Mouse (Mus musculus) neural tube, embryonic 10.5 days (tissue): ENCODE data around the gene Vmn2r48.
"Not testable (repeated sequence)": the region's sequence is repeated elsewhere in the genome, so short reads cannot be mapped to it uniquely, and the experiment has no call there.

ENCODE experiments used
- DNase-seq: peaks from one replicate; pipeline ENCODE4 v3.0.0-alpha.2; 2017; ENCODE audit warnings: low spot score; ENCODE audit errors: extremely low spot score

Vmn2r48 gene

GRCm38 (mm10) chr7:9953485-9953884, at the start of gene Vmn2r48:
Gene Vmn2r48 (minus strand): TSS chr7:9953585.
- not testable (repeated sequence) for DNase-seq

- DNase-seq = not testable (repeated sequence)
Measured at GRCm38 (mm10) chr7:9992157-9992556, 38.8 kb upstream of the Vmn2r48 start, which contains the start of gene Vmn2r49. Gene Vmn2r49 (minus strand): TSS chr7:9992257.
